Mouse (Mus musculus) limb, embryonic 10.5 days (tissue): ENCODE results near the gene Lep. TPM values are rescaled to one million over a fixed set of nuclear protein-coding genes. Genes with fewer than 3 reads are reported as not detected.

ENCODE experiments used
- DNase-seq: peaks from one replicate; pipeline ENCODE4 v3.0.0-alpha.2; 2017; ENCODE audit warnings: low spot score
- H3K27ac ChIP-seq: fragments of 300-500 bp; sonication (generic); 2 replicates; pipeline ENCODE4 v1.5.1; 2016; ENCODE audit warnings: mild to moderate bottlenecking
- H3K27me3 ChIP-seq: fragments of 300-500 bp; sonication (generic); 2 replicates; pipeline ENCODE4 v1.6.1; 2016; ENCODE audit warnings: low read depth, mild to moderate bottlenecking; ENCODE audit not compliant: poor library complexity, severe bottlenecking
- H3K36me3 ChIP-seq: fragments of 300-500 bp; sonication (generic); 2 replicates; pipeline ENCODE4 v1.6.1; 2016; ENCODE audit warnings: mild to moderate bottlenecking, moderate library complexity
- H3K4me1 ChIP-seq: fragments of 300-500 bp; sonication (generic); 2 replicates; pipeline ENCODE4 v1.6.1; 2016
- H3K4me3 ChIP-seq: fragments of 300-500 bp; sonication (generic); 2 replicates; pipeline ENCODE4 v1.5.1; 2016; ENCODE audit warnings: mild to moderate bottlenecking, moderate library complexity
- H3K9me3 ChIP-seq: fragments of 300-500 bp; sonication (generic); replicated peaks from 2 replicates; pipeline ENCODE4 v1.6.1; 2016; ENCODE audit warnings: mild to moderate bottlenecking
- WGBS: fragments of 180-500 bp; shearing (Covaris S2); methylation state at CpG from one replicate; pipeline ENCODE4 v1.1.7; 2016; 5-methylcytosine and 5-hydroxymethylcytosine counted together
- polyA plus RNA-seq: library from polyadenylated mRNA; unstranded; fragments of >200 nt; fragmentation: Nextera tagmentation; extraction: Ambion mirVana; gene quantifications from 2 replicates; pipeline ENCODE4 v1.2.1, GENCODE M21; 2016

The Lep gene
- polyA plus RNA-seq, result not detected in 2 replicates

DNA sequence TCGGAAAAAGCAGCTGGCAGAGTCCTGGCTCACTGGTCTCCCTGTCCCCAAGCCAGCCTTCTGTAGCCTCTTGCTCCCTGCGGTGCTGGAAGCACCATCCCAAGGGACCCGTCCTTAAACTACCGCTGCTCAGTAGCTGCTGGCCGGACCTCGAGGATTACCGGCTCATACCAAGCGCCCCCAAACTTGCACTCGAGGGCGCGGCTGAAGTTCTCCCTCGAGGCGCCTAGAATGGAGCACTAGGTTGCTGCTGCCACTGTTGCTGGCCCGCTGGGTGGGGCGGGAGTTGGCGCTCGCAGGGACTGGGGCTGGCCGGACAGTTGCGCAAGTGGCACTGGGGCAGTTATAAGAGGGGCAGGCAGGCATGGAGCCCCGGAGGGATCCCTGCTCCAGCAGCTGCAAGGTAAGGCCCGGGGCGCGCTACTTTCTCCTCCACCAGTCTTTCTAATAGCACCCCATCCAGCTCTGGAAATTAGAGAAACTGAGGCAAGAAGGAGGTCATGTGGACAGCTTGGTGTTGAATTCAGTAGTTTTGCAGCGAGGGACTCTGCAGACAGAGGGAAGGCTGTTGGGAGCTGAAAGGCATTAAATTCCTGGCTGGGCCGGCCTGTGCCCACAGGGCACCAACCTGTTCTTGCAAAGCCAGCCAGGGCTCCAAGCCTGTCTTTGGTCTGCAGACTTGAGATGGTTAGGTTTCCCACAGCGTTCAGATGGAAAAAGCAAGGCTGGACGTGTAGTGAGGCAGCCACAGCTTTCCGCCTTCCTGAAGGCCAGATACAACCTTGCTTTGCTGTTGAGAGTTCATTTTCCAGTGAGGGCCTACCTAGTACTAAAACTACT, at the start of gene Lep:
TSS of gene Lep (plus strand) at position 375 of the 840 bp plus-strand sequence.
- no peaks in the 10 kb centered on the region for H3K9me3 ChIP-seq
- no peak for DNase-seq
- no peak within 1 kb of the TSS for H3K27ac ChIP-seq
- H3K36me3 ChIP-seq, result no peaks in the 10 kb centered on the region
- peaks cover 2% of the 10 kb centered on the region; the same call in 1 of the 2 replicates for H3K4me1 ChIP-seq
- H3K4me3 ChIP-seq, result no peak within 1 kb of the TSS
- H3K27me3 ChIP-seq, result peaks cover 21% of the 10 kb centered on the region
- WGBS, result 72% methylated on average over 28 of the region's 28 CpGs

DNA sequence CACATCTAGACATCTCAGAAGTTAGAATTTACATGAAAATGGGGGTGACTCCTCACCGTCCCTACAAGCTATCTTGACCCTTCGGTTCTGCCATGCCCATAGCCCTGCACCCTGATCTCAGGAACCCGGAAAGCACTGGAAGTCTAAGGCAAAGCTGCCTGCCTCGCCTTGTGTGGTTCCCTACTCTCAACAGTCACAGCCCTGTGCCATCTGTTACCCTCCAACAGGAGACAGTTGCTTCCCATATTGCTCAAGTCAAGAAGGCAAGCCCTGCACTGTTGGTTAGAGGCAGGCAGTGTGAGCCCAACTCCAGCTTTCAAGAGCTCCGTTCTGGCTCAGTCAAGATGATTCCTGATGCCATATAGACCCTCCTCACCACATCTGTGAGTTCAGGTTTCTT, 48.4 kb upstream of the Lep start:
- H3K9me3 ChIP-seq, result no peaks in the 10 kb centered on the region
- WGBS, result 78% methylated on average over 5 of the region's 5 CpGs
- H3K4me1 ChIP-seq, result peaks cover 2% of the 10 kb centered on the region; the same call in 1 of the 2 replicates
- no peak overlapping the region for H3K27ac ChIP-seq
- DNase-seq, result no peak
- no peaks in the 10 kb centered on the region for H3K36me3 ChIP-seq
- H3K4me3 ChIP-seq, result no peak overlapping the region
- peaks cover 16% of the 10 kb centered on the region for H3K27me3 ChIP-seq

DNA sequence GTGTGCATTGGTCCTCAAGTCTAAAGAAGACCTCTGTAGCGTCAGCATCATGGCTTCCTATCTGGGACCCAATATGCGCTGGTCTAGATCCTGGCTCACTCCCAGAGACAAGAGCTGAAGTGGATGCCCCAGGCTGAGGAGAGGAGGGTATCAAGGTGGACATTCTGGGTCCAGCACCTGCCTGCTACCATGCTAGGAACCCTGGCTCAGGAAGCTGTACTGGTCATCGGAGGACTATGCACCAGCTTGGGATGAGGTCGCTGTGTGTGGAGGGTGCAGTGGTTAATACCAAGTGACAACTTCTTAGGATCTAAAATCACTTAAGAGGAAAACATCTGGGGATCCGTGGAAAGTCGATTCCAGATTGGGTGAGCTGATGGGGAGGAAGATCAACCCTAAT, 46.8 kb upstream of the Lep start:
- Histone ChIP-seq H3K9me3 (no peaks in the 10 kb centered on the region), H3K36me3 (no peaks in the 10 kb centered on the region), H3K27ac (no peak overlapping the region), H3K4me1 (peaks cover 11% of the 10 kb centered on the region), H3K27me3 (peaks cover 31% of the 10 kb centered on the region), H3K4me3 (no peak overlapping the region)
- no peak for DNase-seq
- 95% methylated on average over 6 of the region's 6 CpGs for WGBS

DNA sequence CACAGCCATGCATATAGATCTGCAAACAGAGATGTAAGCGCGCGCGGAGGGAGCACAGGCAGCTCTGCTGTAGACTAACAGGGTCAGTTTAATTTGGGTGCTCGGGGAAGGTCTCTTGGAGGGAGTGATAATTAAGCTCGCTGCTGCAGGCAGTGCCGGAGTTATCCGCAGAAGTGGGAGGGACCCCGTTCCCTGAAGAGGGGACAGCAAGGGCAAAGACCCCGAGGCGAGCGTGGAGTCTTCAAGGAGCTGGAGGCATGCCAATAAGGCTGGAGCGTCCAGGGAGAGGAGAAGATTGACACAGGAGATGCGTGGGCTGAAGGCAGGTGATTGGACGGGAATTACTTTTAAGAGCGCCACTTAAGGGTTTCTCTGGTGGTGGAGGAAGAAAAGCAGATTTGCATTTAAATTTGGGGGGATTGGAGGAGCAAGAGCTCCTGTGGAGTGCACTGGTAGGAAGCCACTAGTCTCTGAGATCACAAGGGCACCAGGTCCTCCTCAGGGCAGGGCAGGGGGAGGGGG, 43.1 kb upstream of the Lep start:
- H3K27ac ChIP-seq, result no peak overlapping the region
- H3K4me1 ChIP-seq, result peaks cover 11% of the 10 kb centered on the region
- 1% methylated on average over 16 of the region's 16 CpGs for WGBS
- H3K4me3 ChIP-seq, result peak overlapping the region; percentile 27
- H3K36me3 ChIP-seq, result no peaks in the 10 kb centered on the region
- no peaks in the 10 kb centered on the region for H3K9me3 ChIP-seq
- DNase-seq, result no peak
- peaks cover 62% of the 10 kb centered on the region for H3K27me3 ChIP-seq

DNA sequence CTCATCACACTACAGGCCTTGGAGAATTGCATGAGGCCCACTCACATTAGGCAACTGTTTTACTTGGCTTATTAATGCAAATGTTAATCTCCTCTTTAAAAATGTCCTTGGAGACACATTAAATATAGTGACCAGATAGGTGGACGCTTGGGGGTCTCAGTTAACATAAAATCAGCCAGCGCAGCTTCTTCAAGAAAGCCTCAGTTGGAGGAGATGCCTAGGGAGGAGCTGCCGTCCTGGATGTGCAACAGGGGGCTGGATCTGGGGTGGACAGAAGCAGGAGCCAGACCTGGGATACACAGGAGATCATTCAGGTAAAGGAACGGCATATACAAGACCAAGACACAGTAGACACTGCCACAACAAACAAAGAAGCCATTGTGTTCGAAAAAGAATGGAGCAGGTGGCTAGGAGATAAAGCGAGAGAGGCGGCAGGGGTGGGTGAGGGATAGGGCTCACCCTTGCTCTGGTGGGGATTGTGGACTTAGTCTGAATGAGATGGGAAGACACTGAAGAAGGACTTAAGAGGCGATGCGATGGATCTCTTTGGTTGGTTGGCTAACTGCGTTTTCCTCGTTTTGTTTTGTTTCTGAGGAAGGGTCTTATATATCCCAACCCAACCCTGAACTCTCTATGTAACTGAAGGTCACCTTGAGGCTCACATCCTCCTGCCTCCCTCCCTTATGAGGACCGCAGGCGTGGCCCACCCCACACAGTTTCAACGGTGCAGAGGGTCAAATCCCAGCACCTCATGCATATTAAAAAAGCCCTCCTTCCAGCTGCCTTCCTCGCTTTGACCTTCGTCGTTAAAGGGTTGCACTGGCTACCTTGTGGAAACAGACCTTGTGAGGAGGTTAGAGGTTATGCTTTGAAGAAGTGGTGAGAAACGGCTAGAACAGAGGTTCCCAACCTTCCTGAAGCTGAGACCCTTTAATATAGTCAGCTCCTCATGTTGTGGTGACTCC, 40.0 kb upstream of the Lep start:
- DNase-seq, result no peak
- H3K27me3 ChIP-seq, result peaks cover 89% of the 10 kb centered on the region

DNA sequence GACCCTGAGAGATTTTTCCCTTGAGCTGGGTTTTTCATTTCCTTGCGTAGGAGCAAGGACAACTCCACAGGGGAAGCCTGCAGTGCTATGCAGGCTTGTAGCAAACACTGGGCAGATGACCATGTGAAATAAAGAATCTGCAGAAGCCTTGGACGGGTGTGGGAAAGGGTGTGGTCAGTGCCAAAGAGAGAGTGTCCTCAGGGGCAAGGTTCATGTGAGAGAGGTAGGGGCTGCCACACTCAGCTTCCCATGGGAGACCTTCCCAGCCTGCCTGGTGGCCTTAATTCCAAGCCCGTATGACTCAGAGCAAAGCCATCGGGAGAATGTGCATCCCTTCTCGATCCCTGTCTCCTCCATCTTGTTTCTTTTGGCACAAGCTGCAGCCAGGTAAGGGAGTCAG, 39.1 kb upstream of the Lep start:
- H3K9me3 ChIP-seq, result no peaks in the 10 kb centered on the region
- no peak for DNase-seq

More for the DNA sequence above, 40.0 kb upstream of the Lep start:
- H3K4me3 ChIP-seq, result no peak overlapping the region
- H3K9me3 ChIP-seq, result no peaks in the 10 kb centered on the region
- H3K36me3 ChIP-seq, result no peaks in the 10 kb centered on the region
- peaks cover 18% of the 10 kb centered on the region for H3K4me1 ChIP-seq
- H3K27ac ChIP-seq, result no peak overlapping the region
- WGBS, result 72% methylated on average over 18 of the region's 18 CpGs

DNA sequence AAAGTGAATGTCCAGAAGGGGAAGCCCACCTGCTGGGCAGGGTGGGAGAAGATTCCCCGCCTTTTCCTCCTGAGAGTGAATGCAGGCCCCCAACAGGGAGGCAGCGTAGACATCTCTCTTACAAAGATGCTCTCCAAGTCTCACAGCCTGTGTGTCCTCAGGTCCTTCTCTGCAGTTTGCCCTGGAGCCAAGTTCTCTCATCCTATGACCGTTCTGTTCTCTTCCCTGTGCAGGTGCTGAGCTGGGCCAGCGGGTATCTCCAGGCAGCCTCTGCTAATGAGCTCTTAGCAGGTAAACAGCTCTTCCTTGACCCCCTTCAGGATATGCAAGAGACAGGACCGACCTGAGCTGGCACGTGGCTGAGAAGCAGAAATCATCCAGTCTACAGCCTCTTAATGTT, 38.5 kb upstream of the Lep start:
- peaks cover 18% of the 10 kb centered on the region for H3K4me1 ChIP-seq
- peaks cover 89% of the 10 kb centered on the region for H3K27me3 ChIP-seq
- H3K36me3 ChIP-seq, result no peaks in the 10 kb centered on the region
- 49% methylated on average over 6 of the region's 6 CpGs for WGBS
- no peak overlapping the region for H3K4me3 ChIP-seq
- no peak for DNase-seq
- no peaks in the 10 kb centered on the region for H3K9me3 ChIP-seq
- H3K27ac ChIP-seq, result no peak overlapping the region

More for the DNA sequence above, 39.1 kb upstream of the Lep start:
- Histone ChIP-seq H3K4me1 (peaks cover 18% of the 10 kb centered on the region), H3K36me3 (no peaks in the 10 kb centered on the region), H3K27me3 (peaks cover 90% of the 10 kb centered on the region), H3K27ac (no peak overlapping the region), H3K4me3 (no peak overlapping the region)
- WGBS, result 77% methylated on average over 5 of the region's 5 CpGs

DNA sequence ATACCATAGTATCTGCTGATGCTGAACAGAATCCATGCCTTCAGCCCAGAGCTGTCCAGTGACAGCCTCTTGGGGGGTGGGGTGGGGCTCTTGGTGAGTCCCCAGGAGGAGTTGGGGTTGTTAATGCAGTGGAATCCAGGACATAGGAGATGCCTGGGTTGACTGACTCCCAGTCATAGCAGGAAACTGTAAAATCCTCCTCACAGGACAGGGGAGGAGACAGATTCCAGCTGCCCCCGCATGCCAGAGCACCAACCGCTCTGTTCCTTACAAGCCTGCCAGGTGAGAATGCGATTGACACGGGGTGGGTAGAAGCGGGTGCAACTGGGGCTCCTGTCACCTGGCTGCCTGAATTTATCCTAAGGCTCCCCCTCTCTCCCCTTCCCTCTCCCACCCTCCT, 37.9 kb upstream of the Lep start:
- 54% methylated on average over 5 of the region's 5 CpGs for WGBS
- Histone ChIP-seq H3K4me3 (no peak overlapping the region), H3K9me3 (no peaks in the 10 kb centered on the region), H3K4me1 (peaks cover 11% of the 10 kb centered on the region), H3K27me3 (peaks cover 89% of the 10 kb centered on the region), H3K36me3 (no peaks in the 10 kb centered on the region), H3K27ac (no peak overlapping the region)
- DNase-seq, result no peak

DNA sequence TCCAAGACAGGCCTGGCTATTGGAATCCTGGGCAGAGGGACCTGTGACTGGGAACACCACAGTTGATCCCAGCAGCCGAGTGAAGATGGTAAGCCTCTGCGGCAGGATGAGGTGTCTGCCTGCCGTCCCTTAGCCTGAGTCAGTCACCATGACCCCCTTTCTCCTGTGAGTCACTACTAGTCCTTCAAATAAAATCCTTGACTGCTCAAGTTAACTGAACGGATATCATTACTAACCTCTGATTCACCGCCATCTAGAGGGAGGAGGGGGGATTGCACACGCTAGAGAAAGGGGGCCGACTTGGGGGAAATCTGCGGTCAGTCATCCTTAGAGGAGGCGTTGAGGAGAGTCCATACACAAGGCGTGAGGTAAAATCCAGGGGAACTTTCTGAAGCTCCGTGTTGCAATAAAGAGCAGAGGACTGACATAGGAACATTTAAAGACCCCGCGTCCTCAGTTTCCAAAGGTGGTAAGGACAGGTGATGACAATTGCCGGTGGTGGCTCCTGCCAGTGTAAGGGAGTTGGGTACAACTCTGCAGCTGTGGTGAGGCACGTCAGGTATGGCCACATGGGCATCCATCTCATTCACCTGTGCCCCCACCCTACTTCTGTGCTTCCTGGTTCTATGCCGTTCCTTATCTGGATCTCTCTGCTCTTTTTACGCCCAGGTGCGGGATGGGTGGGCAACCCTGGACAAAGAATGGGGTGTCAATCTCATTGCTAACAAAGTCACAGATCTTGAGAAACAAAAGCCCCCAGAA, 36.6 kb upstream of the Lep start:
- peaks cover 79% of the 10 kb centered on the region for H3K27me3 ChIP-seq

DNA sequence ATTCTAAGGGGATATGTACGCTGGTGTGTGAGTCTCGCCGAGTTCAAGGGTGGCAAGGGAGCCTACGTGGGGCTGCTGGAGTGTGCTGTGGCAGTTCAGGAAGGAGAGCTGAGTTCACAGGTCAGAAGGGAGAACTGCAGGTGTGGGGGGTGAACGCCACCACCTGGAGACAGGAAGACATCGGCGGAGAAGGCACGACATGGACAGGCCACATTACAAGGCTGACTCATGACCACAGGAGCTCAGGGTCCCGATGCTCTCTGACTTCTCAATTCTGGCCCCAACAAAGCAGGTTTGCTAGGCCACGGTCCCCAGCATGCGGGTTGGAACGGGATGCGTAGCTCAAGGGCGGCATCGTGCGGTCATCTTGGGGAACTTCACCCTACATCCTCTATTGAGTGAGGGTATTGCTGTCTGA, 36.0 kb upstream of the Lep start:
- peak overlapping the region; percentile 26; the same call in 1 of the 2 replicates for H3K4me3 ChIP-seq
- WGBS, result 10% methylated on average over 16 of the region's 16 CpGs
- H3K27ac ChIP-seq, result peak overlapping the region; percentile 33; the same call in 1 of the 2 replicates

More for the DNA sequence above, 36.6 kb upstream of the Lep start:
- DNase-seq, result peak; percentile 74
- Histone ChIP-seq H3K9me3 (no peaks in the 10 kb centered on the region), H3K27ac (peak overlapping the region; percentile 33; the same call in 1 of the 2 replicates), H3K36me3 (no peaks in the 10 kb centered on the region), H3K4me1 (peaks cover 7% of the 10 kb centered on the region), H3K4me3 (no peak overlapping the region)
- 34% methylated on average over 18 of the region's 18 CpGs for WGBS

DNA sequence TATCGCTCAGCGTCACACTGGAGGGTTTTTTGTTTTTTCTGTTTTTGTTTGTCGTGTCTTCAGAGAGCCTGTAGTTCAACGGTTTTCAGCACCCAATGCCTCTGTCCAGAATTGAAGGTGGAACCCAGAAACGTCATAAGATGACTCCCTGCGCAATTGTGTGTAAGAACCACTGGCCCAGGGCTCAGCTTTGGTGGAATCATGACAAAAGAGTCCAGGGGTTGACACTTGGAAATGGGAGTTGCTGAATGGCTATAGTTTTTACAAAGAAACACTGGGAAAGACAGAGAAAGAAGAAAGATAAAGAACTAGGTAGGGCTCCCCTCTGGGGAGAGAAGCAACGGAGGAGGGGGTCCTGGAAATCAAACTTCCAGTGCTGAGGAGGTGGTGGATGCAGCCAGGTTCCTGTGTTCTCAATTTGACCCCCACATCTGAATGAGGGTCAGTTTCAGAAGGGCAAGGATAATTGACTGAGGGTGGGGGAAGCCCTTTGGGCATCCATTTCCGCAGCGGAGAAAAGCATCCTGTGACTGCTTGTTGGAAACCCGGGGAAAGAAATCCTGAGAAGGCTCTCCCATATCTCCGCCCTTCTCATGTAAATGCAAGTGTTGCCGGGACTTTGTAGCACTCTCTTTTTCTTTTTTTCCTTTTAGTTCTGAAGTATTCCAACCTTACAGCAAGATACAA, 34.1 kb upstream of the Lep start:
- Histone ChIP-seq H3K4me3 (no peak overlapping the region), H3K27me3 (peaks cover 61% of the 10 kb centered on the region), H3K4me1 (peaks cover 7% of the 10 kb centered on the region), H3K27ac (no peak overlapping the region), H3K9me3 (peaks cover 3% of the 10 kb centered on the region; the same call in 1 of the 2 replicates), H3K36me3 (no peaks in the 10 kb centered on the region)
- 38% methylated on average over 12 of the region's 12 CpGs for WGBS
- DNase-seq, result no peak

More for the DNA sequence above, 36.0 kb upstream of the Lep start:
- no peaks in the 10 kb centered on the region for H3K36me3 ChIP-seq
- peaks cover 73% of the 10 kb centered on the region for H3K27me3 ChIP-seq
- peaks cover 7% of the 10 kb centered on the region for H3K4me1 ChIP-seq
- no peaks in the 10 kb centered on the region for H3K9me3 ChIP-seq
- DNase-seq, result peak; percentile 90
